Mouse (Mus musculus) CH12.LX (cell line): ENCODE measurements around the gene Tspan4. TPM values are rescaled to one million over a fixed set of nuclear protein-coding genes. Genes with fewer than 3 reads are reported as not detected.

Experiments
- DNase-seq: peaks from one replicate; pipeline ENCODE4 v3.0.0-alpha.2; 2013; ENCODE audit errors: extremely low read depth
- H3K27ac ChIP-seq: 2 replicates; pipeline ENCODE4 v1.5.1; 2012; ENCODE audit warnings: low read depth, mild to moderate bottlenecking, control low read depth, moderate library complexity; ENCODE audit not compliant: insufficient read depth
- H3K27me3 ChIP-seq: replicated peaks from 2 replicates; pipeline ENCODE3; 2012; ENCODE audit warnings: inconsistent platforms
- H3K36me3 ChIP-seq, 2 experiments: replicated peaks in 1 of 2; 2 replicates each; pipeline versions ENCODE3 to v1.6.1; 2012; ENCODE audit warnings: inconsistent platforms in 1 of 2, low read length in 1 of 2, mild to moderate bottlenecking in 1 of 2, mixed read lengths in 1 of 2, moderate library complexity in 1 of 2; ENCODE audit not compliant: control insufficient read depth in 1 of 2, insufficient read depth in 1 of 2
- H3K4me1 ChIP-seq, 2 experiments: 2 replicates each; pipeline ENCODE4 v1.6.1; 2012; ENCODE audit warnings: inconsistent platforms in 1 of 2, moderate library complexity in 1 of 2; ENCODE audit not compliant: insufficient read depth in 2 of 2, control insufficient read depth in 1 of 2
- H3K4me2 ChIP-seq: 2 replicates; pipeline ENCODE4 v1.6.1; 2012; ENCODE audit warnings: low read depth, mild to moderate bottlenecking, control low read depth; ENCODE audit not compliant: poor library complexity, insufficient read depth, severe bottlenecking
- H3K4me3 ChIP-seq, 3 experiments: fragments of 150-350 bp in 1 of 3; sonication (generic) in 1 of 3; replicated peaks in 1 of 3; 2 replicates each; pipeline versions ENCODE3 to v1.5.1; 2011 to 2012; ENCODE audit warnings: low read depth in 2 of 3, low read length in 2 of 3, mild to moderate bottlenecking in 2 of 3, moderate library complexity in 2 of 3, control low read depth in 1 of 3, improper control_type of control experiment in 1 of 3, inconsistent platforms in 1 of 3, mixed read lengths in 1 of 3; ENCODE audit not compliant: poor library complexity in 1 of 3
- H3K79me2 ChIP-seq: replicated peaks from 2 replicates; pipeline ENCODE4 v1.6.1; 2012; ENCODE audit warnings: mild to moderate bottlenecking, moderate library complexity; ENCODE audit not compliant: control insufficient read depth, poor library complexity, insufficient read depth, severe bottlenecking; ENCODE audit errors: extremely low read depth
- H3K9ac ChIP-seq: 2 replicates; pipeline ENCODE4 v1.6.1; 2012; ENCODE audit warnings: low read depth, mild to moderate bottlenecking, control low read depth, moderate library complexity; ENCODE audit not compliant: insufficient read depth
- H3K9me3 ChIP-seq: replicated peaks from 2 replicates; pipeline ENCODE3; 2012; ENCODE audit warnings: low read length, inconsistent platforms, mixed read lengths
- CHD1 ChIP-seq: IDR thresholded peaks from 2 replicates; pipeline ENCODE4 v1.6.1; 2012; ENCODE audit warnings: low read depth, low read length, improper control_type of control experiment, inconsistent platforms
- CTCF ChIP-seq, 2 experiments: IDR thresholded peaks in 1 of 2; conservative IDR thresholded peaks in 1 of 2; 2 replicates each; pipeline ENCODE4 v1.5.1; 2011 to 2012; ENCODE audit warnings: low read depth in 2 of 2, low read length in 2 of 2, improper control_type of control experiment in 1 of 2, inconsistent platforms in 1 of 2, mild to moderate bottlenecking in 1 of 2, moderate library complexity in 1 of 2
- E2F4 ChIP-seq: IDR thresholded peaks from 2 replicates; pipeline ENCODE4 v1.6.1; 2011; ENCODE audit warnings: low read depth, low read length, improper control_type of control experiment; ENCODE audit not compliant: insufficient replicate concordance
- ELF1 ChIP-seq: IDR thresholded peaks from 2 replicates; pipeline ENCODE4 v1.6.1; 2014; ENCODE audit warnings: low read depth, mild to moderate bottlenecking, inconsistent platforms, low read length, improper control_type of control experiment
- EP300 ChIP-seq: IDR thresholded peaks from 2 replicates; pipeline ENCODE4 v1.6.1; 2011; ENCODE audit warnings: low read length, improper control_type of control experiment
- ETS1 ChIP-seq: conservative IDR thresholded peaks from 2 replicates; pipeline ENCODE4 v1.6.1; 2012; ENCODE audit warnings: low read depth, mild to moderate bottlenecking, inconsistent platforms, low read length, improper control_type of control experiment, moderate library complexity
- IRF4 ChIP-seq: IDR thresholded peaks from 2 replicates; pipeline ENCODE4 v1.6.1; 2014; ENCODE audit warnings: low read depth, mild to moderate bottlenecking, inconsistent platforms, low read length, improper control_type of control experiment
- JUN ChIP-seq: IDR thresholded peaks from 2 replicates; pipeline ENCODE4 v1.6.1; 2011; ENCODE audit warnings: low read depth, mild to moderate bottlenecking, low read length, improper control_type of control experiment, moderate library complexity; ENCODE audit not compliant: insufficient read depth
- KAT2A ChIP-seq: IDR thresholded peaks from 2 replicates; pipeline ENCODE4 v1.6.1; 2012; ENCODE audit warnings: low read length, improper control_type of control experiment, inconsistent platforms; ENCODE audit not compliant: insufficient replicate concordance
- MAX ChIP-seq: IDR thresholded peaks from 2 replicates; pipeline ENCODE4 v1.6.1; 2011; ENCODE audit warnings: low read length, improper control_type of control experiment
- MAZ ChIP-seq: IDR thresholded peaks from 2 replicates; pipeline ENCODE4 v1.6.1; 2012; ENCODE audit warnings: low read depth, mild to moderate bottlenecking, inconsistent platforms, low read length, improper control_type of control experiment, moderate library complexity
- MXI1 ChIP-seq: IDR thresholded peaks from 2 replicates; pipeline ENCODE4 v1.6.1; 2011; ENCODE audit warnings: mild to moderate bottlenecking, low read depth, low read length, improper control_type of control experiment
- MYC ChIP-seq: IDR thresholded peaks from 2 replicates; pipeline ENCODE4 v1.6.1; 2011; ENCODE audit warnings: low read depth, mild to moderate bottlenecking, improper control_type of control experiment, low read length
- NELFE ChIP-seq: IDR thresholded peaks from 2 replicates; pipeline ENCODE4 v1.6.1; 2011; ENCODE audit warnings: low read depth, low read length, improper control_type of control experiment
- NRF1 ChIP-seq: IDR thresholded peaks from 2 replicates; pipeline ENCODE4 v1.6.1; 2014; ENCODE audit warnings: low read depth, mild to moderate bottlenecking, inconsistent platforms, low read length, improper control_type of control experiment, moderate library complexity
- PAX5 ChIP-seq: IDR thresholded peaks from 2 replicates; pipeline ENCODE4 v1.6.1; 2012; ENCODE audit warnings: low read length, inconsistent platforms, mixed read lengths
- POLR2A ChIP-seq: IDR thresholded peaks from 2 replicates; pipeline ENCODE4 v1.6.1; 2011; ENCODE audit warnings: low read depth, mild to moderate bottlenecking, improper control_type of control experiment, low read length
- POLR2AphosphoS2 ChIP-seq: IDR thresholded peaks from 2 replicates; pipeline ENCODE4 v1.6.1; 2011; ENCODE audit warnings: low read depth, low read length, improper control_type of control experiment
- RCOR1 ChIP-seq: conservative IDR thresholded peaks from 2 replicates; pipeline ENCODE4 v1.6.1; 2012; ENCODE audit warnings: low read depth, mild to moderate bottlenecking, inconsistent platforms, low read length, improper control_type of control experiment
- SIN3A ChIP-seq: IDR thresholded peaks from 2 replicates; pipeline ENCODE4 v1.6.1; 2012; ENCODE audit warnings: low read length, improper control_type of control experiment, inconsistent platforms
- SMC3 ChIP-seq: IDR thresholded peaks from 2 replicates; pipeline ENCODE4 v1.6.1; 2011; ENCODE audit warnings: low read depth, low read length, improper control_type of control experiment
- TBP ChIP-seq: conservative IDR thresholded peaks from 2 replicates; pipeline ENCODE4 v1.6.1; 2011; ENCODE audit warnings: low read depth, low read length, improper control_type of control experiment
- UBTF ChIP-seq: IDR thresholded peaks from 2 replicates; pipeline ENCODE4 v1.6.1; 2012; ENCODE audit warnings: low read depth, mild to moderate bottlenecking, inconsistent platforms, low read length, improper control_type of control experiment, moderate library complexity
- USF1 ChIP-seq: IDR thresholded peaks from 2 replicates; pipeline ENCODE4 v1.6.1; 2014; ENCODE audit warnings: low read depth, mild to moderate bottlenecking, inconsistent platforms, low read length, improper control_type of control experiment
- ZKSCAN1 ChIP-seq: IDR thresholded peaks from 2 replicates; pipeline ENCODE4 v1.6.1; 2012; ENCODE audit warnings: low read depth, inconsistent platforms, low read length, improper control_type of control experiment, borderline replicate concordance
- ZMIZ1 ChIP-seq: IDR thresholded peaks from 2 replicates; pipeline ENCODE4 v1.6.1; 2012; ENCODE audit warnings: low read depth, mild to moderate bottlenecking, inconsistent platforms, low read length, improper control_type of control experiment
- ZNF384 ChIP-seq: IDR thresholded peaks from 2 replicates; pipeline ENCODE4 v1.6.1; 2012; ENCODE audit warnings: low read depth, low read length, improper control_type of control experiment, inconsistent platforms
- dilution Hi-C: fragments of 300-500 bp; cut with MboI; formaldehyde crosslinking; loops from 2 replicates; pipeline ENCODE4 v1.14.3; 2020; ENCODE audit warnings: low sequenced_read_pairs; ENCODE audit not compliant: extremely low pct_unique_long_range_greater_than_20kb, extremely low pct_ligation_motif_present
- in situ Hi-C: fragments of 300-500 bp; cut with MboI; formaldehyde crosslinking; loops from 3 replicates; pipeline ENCODE4 v1.14.3; 2019; ENCODE audit warnings: low sequenced_read_pairs, low pct_ligation_motif_present, low pct_unique_long_range_greater_than_20kb, mixed read lengths
- polyA plus RNA-seq: library from polyadenylated mRNA; unstranded; fragments of >175 nt; gene quantifications from 2 replicates; pipeline ENCODE4 v1.2.1, GENCODE M21; 2012; ENCODE audit warnings: low read depth; ENCODE audit not compliant: insufficient read length
- total RNA-seq, 2 experiments: library from RNA; depleted of rRNA; stranded (reverse); fragments of 300-350 nt in 1 of 2; fragments of >200 nt in 1 of 2; gene quantifications; 2 replicates each; pipeline ENCODE4 v1.2.3; 2012 to 2014

The Tspan4 gene
- total and polyA plus RNA-seq, 3 experiments = 21.2 to 28.9 (median 28.4) TPM

DNA sequence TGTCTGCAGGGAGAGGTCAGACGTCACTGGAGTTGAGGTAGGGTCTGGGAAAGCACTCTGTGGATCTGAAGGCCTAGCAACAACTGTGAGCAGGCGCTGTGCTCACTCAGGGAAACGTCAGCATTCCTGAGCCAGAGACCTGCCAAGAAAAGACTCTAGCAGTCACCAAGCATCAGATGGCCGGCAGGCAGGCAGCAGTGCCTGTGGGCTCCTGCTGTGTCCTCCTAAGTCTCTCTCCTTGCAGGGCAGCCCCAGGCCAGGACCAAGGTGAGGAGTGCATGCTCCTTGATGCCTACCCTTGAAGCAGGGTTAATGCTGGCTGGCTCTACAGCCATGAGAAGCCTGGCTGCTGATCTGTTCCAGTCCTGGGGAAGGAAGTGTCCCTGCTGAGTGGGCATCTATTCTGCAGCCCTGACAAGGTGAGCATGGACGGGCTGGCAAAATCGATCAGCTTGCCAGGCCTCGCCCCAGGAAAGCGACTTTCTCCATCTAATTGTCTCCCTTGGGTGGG, 35.7 kb downstream of the Tspan4 start:
- no peak for DNase-seq
- H3K36me3 ChIP-seq = peaks cover 28 to 70% of the 10 kb centered on the region in 2 experiments
- TF ChIP-seq RCOR1 (no peak), POLR2A (no peak), EP300 (no peak), KAT2A (no peak), SMC3 (no peak), E2F4 (no peak), ZKSCAN1 (no peak), POLR2AphosphoS2 (no peak), UBTF (no peak), CHD1 (no peak), ZMIZ1 (no peak), MXI1 (no peak)
- TF ChIP-seq, all 38 proteins: peak for 0
- in situ Hi-C loops = no loop called here
- no peak overlapping the region for H3K4me3 ChIP-seq
- H3K27me3 ChIP-seq = no peaks in the 10 kb centered on the region
- no peak overlapping the region for H3K9ac ChIP-seq
- dilution Hi-C loops = no loop called here
- H3K4me2 ChIP-seq = no peak overlapping the region
- no peaks in the 10 kb centered on the region for H3K9me3 ChIP-seq
- H3K27ac ChIP-seq = no peak overlapping the region
- H3K79me2 ChIP-seq = no peaks in the 10 kb centered on the region
- H3K4me1 ChIP-seq = peaks cover 2 to 30% of the 10 kb centered on the region in 2 experiments; a peak in 2 of 4 replicates

GRCm38 (mm10) chr7:141517638-141518037, 42.6 kb downstream of the Tspan4 start:
- Histone ChIP-seq H3K4me2 (no peak overlapping the region), H3K27me3 (no peaks in the 10 kb centered on the region), H3K4me1 (peaks cover 0 to 8% of the 10 kb centered on the region in 2 experiments; a peak in 1 of 4 replicates), H3K4me3 (no peak overlapping the region), H3K79me2 (no peaks in the 10 kb centered on the region), H3K36me3 (peaks cover 49 to 87% of the 10 kb centered on the region in 2 experiments), H3K9me3 (no peaks in the 10 kb centered on the region), H3K9ac (no peak overlapping the region), H3K27ac (no peak overlapping the region)
- in situ Hi-C loops = no loop called here
- dilution Hi-C loops = no loop called here
- DNase-seq = no peak
- TF ChIP-seq USF1 (no peak), NELFE (no peak), JUN (no peak), ELF1 (no peak), POLR2AphosphoS2 (no peak), PAX5 (no peak), CTCF (conservative IDR thresholded peaks at IDR 0.05 in 1 of 2, IDR thresholded peaks at IDR 0.05 in 1 of 2; ENCODE audit: low read depth in 2 of 2, low read length in 2 of 2) (no peak), SMC3 (no peak), IRF4 (no peak), SIN3A (no peak), MXI1 (no peak), ZNF384 (no peak), NRF1 (no peak), TBP (no peak), MAZ (no peak), MAX (no peak), MYC (no peak), ETS1 (no peak)
